Mouse (Mus musculus): ENCODE measurements at regions not wholly inside any gene's neighbourhood (a gene's known extent, or its start where the extent isn't known, plus 50 kb on each side); places are given as distances from the start of the nearest gene placed in this dataset.
"Not testable (repeated sequence)": the region's sequence is repeated elsewhere in the genome, so short reads cannot be mapped to it uniquely, and the experiment has no call there.

DNA sequence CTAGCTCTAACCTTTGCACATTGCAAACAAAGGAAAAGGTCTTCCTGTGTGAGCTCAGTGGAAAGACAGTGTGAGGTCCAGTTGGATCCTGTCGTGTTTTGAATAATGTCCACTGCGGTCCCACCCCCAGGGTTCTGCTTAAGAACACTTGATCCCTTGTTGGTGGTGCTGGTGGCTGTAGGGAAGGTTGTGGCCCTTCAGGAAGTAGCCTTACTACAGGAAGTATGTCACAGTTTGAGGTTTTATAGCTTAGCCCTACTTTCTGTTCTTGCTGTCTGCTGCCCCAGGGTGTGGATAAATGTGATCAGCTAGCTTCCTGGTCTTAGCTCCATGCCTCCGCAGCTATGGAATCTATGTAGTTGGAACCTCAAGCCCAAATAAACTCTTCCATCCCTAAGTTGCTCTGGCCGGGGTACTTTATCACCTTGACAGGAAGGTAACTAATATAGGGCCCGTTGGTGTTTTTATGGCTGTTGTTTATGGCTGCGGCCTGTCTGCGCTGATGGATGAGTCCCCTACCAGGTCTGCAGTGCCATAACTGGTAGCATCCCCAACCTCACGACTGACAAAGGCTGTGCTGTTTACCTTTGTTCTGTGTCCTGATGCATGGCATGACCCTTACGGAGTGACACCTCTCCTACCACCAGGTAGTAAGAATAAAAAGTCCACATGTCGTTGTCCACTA, 103.1 kb upstream of the Gadl1 start:
- no peak for DNase-seq

DNA sequence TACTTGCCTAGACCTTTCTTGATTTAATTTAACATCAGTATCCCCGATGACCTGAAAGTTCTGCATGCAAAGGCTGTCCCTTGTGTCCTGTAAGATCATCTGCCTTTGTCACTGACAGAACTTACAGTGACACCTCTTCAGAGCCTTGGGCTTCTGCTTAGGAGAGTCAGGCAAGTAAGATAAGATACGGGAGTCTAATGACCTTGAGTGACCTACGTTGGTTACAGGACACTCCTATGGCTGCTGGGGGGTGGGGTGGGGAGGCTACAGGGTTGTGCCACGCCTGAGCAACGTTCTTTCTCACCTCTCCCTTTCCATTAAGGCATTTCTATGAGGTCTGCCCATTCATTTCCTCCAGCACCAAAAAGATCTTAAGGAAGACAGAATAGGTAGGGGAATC, 69.1 kb upstream of the Gadl1 start:
- no peak for DNase-seq

DNA sequence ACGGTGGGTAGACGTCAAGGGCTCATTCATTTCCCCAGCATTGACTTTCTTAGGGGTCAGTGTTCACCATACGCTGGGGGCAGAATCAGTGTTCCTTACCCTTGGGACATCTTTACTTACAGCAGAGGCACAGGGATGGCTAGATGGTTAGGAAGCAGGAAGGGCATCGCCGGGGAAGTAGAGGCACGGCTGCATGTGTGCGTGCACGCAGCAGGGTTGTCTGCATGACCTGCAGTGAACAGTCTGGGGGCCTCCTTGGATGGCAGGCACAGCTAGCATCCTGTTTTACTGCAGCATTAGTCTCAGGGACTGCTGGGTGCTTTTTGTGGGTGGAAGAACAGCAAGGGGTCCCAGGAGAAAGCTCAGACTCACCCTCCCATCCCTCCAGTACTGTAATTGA, 68.5 kb upstream of the Gadl1 start:
- DNase-seq = no peak

DNA sequence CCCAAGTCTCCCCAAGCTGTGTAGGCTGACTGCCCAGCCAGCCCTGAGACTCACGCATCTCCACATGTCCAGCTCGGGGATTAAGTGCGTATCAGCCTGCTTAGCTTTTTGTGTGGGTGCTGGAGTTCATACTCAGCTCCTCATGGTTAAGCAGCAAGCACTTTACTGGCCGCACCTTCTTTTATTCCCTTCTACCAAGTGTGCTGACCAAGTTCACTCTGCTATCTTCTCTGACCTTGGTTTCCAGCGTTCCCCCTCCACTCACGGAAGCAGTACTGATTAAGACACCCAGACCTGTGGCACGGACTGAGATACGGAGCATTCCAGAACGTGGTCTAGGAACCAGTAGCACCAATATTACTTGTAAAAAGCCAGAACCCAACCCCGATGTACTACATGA, 67.6 kb upstream of the Gadl1 start:
- DNase-seq = no peak

DNA sequence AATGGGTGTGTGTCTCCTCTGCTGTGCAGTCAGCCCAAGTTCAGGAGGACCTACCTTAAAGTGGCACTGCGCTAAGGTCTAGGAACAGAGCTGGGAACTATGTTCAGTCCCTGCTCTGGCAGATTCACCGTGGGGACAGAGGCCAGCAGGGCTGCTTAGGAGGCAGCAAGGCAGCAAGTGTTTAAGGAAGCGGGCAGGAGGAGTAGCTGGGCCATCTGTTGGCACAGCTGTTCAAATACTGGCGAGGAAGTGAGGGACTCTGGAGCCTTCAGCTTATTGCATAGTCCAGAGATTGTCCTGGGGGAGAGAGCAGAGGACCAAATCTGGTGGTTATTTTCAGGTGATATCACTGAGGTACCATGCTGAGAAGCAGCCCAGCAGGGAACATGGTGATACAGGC, 64.9 kb upstream of the Gadl1 start:
- DNase-seq = no peak

DNA sequence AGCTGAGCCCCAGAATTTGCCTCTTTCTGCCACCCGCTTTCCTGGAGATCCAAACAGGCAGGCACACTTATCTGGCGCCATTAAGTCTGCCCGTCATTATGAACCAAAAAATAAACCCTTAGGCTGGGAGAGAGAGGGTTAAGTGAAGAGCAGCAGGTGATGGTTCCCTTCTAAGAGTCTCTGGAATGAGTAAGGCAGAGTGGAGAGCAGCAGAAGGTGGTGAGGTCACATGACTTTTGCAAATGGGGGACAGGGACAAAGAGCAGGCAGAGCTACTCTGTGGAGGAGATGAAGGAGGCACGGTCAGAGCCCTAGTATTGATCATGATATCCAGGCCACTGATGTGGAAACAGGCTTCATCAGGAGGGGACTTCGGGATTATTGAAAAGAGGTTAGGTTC, 64.2 kb upstream of the Gadl1 start:
- DNase-seq = no peak

DNA sequence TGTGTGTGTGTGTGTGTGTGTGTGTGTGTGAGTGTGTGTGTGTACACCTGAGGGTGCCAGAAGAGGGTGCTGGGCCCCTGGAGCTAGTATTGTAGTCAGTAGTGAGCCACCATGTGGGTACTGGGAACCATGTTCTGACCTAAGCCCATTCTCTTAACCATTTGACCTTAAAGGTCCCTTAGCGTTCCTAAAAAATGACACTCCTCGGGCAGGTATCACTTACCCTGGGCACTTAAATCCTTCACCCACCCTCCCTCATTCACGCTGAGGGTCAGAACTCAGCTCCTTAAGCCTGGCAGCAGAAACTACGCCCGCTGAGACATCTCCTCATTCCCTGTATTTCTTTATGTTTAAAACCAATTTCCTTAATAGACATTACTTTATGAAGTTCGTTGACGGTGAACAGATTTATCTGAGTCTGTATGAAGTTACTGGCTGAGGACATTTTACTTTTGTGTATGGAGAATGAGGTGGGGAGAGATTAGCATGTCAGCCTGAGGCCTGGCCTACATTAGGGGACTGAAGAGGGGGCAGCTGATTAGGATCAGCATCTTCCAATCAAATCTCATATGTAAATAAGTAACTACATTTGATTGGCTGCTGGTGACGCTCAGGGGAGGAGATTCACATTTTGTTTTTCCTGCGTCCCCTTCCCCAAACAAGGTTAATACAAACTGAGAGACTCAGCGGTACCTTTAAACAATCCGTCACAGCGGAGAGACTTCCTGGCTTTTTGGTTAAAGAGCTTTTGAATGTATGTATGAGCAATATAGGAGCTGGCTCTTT, 61.8 kb upstream of the Gadl1 start:
- no peak for DNase-seq

DNA sequence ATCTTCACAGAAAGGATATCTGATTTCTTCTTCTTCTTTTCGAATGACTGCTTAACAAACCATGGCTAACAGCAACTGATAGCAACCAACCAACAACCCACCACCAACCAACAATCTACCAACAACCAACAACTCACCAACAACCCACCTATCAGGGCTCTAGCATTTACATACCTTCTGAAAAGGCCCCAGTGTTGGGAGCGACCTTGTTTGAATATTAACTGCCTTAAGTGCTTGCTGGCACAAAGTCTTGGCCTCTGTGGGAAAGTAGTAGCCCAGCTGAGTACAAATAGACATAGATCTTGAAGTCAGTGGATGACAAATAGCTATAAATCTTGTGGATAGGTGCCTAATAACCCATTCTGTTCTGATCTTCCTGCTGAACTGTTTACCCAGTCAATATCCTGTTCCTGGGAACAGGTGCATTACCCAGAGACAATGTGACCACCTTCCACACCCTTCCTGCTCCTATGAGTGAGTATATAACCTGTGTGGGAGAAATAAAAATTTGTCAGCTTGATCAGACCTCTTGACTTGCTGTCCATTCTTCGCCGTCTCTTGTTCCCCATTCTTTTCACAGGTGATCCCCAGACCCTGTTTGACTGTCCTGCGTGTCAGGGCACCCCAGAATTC, 55.9 kb upstream of the Gadl1 start:
- not testable (repeated sequence) for DNase-seq

DNA sequence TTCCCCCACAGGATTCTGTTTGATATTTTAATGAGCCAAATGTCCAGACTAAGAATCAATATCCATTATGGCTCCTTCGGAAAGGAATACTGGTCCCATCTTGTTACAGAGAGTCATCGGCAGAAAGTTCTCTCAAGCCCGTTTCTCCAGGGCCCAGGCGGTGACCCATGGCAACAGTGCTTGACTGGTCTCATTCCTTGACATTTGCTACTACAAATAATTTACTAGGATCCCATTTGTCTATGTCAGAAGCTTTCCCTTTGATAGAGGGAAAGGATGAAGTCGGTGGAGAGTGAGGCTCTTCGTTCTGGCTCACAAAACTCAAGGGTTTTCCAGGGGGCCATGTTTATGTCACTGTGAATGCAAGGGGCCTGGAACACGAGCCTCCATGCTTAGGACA, 52.0 kb upstream of the Gadl1 start:
- no peak for DNase-seq

DNA sequence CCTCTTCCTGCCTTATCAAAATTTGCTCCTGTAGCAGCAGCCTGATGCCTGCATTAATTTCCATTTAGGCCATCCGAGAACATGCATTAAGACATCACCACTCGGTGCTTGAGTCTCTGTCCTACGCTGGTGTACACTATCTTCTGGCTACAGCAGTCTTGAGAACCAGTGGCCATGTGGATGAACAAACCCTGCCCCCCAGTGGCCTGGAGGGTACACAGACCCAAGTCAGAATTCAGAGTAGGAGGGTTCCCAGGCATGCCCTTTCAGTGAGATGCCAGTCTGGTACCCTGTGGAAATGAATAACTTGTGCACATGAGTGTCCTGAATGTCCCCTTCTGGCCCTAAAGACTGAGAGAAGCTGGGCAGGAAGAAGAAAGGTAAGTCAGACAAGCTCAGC, 50.4 kb upstream of the Gadl1 start:
- DNase-seq = no peak
